Mouse (Mus musculus) kidney, embryonic 16.5 days (tissue): Measurements from ENCODE around the gene Dlx3. TPM values are rescaled to one million over a fixed set of nuclear protein-coding genes. Genes with fewer than 3 reads are reported as not detected.
A peak's percentile ranks its signal among the peaks of the same experiment; 100 is the strongest.

Experiments used
- ATAC-seq: fragments of 200-750 bp; cut with Nextera tagmentation; 2 replicates; pipeline ENCODE4 v1.8.0; 2017; ENCODE audit warnings: moderate TSS enrichment; ENCODE audit not compliant: low FRiP score, low TSS enrichment
- H3K27ac ChIP-seq: fragments of 300-500 bp; sonication (generic); 2 replicates; pipeline ENCODE4 v1.5.1; 2014; ENCODE audit warnings: low read length
- H3K27me3 ChIP-seq: fragments of 300-500 bp; sonication (generic); 2 replicates; pipeline ENCODE4 v1.6.1; 2014; ENCODE audit warnings: low read length, control low read depth, mixed read lengths; ENCODE audit not compliant: insufficient read depth
- H3K36me3 ChIP-seq: fragments of 300-500 bp; sonication (generic); 2 replicates; pipeline ENCODE4 v1.6.1; 2014; ENCODE audit warnings: low read length, control low read depth, mixed read lengths; ENCODE audit not compliant: insufficient read depth
- H3K4me1 ChIP-seq: fragments of 300-500 bp; sonication (generic); 2 replicates; pipeline ENCODE4 v1.6.1; 2014; ENCODE audit warnings: low read length, control low read depth, mixed read lengths; ENCODE audit not compliant: insufficient read depth
- H3K4me2 ChIP-seq: fragments of 300-500 bp; sonication (generic); replicated peaks from 2 replicates; pipeline ENCODE4 v1.6.1; 2014; ENCODE audit warnings: low read depth, low read length
- H3K4me3 ChIP-seq: fragments of 300-500 bp; sonication (generic); 2 replicates; pipeline ENCODE4 v1.5.1; 2014; ENCODE audit warnings: mild to moderate bottlenecking, low read length
- H3K9ac ChIP-seq: fragments of 300-500 bp; sonication (generic); replicated peaks from 2 replicates; pipeline ENCODE4 v1.6.1; 2014; ENCODE audit warnings: low read length
- H3K9me3 ChIP-seq: fragments of 300-500 bp; sonication (generic); 2 replicates; pipeline ENCODE4 v1.6.1; 2016; ENCODE audit warnings: low read length, control low read depth
- WGBS: fragments of 180-500 bp; shearing (Covaris S2); extraction: QIAGEN DNeasy Blood & Tissue Kit; methylation state at CpG from one replicate; pipeline ENCODE4 v1.1.7; 2014; 5-methylcytosine and 5-hydroxymethylcytosine counted together
- polyA plus RNA-seq: library from polyadenylated mRNA; unstranded; fragments of >200 nt; fragmentation: Nextera tagmentation; extraction: Ambion mirVana; gene quantifications from 2 replicates; pipeline ENCODE4 v1.2.1, GENCODE M21; 2015

Dlx3 gene
- polyA plus RNA-seq, 1 experiment from 2014 or later, result 1.1 TPM

DNA sequence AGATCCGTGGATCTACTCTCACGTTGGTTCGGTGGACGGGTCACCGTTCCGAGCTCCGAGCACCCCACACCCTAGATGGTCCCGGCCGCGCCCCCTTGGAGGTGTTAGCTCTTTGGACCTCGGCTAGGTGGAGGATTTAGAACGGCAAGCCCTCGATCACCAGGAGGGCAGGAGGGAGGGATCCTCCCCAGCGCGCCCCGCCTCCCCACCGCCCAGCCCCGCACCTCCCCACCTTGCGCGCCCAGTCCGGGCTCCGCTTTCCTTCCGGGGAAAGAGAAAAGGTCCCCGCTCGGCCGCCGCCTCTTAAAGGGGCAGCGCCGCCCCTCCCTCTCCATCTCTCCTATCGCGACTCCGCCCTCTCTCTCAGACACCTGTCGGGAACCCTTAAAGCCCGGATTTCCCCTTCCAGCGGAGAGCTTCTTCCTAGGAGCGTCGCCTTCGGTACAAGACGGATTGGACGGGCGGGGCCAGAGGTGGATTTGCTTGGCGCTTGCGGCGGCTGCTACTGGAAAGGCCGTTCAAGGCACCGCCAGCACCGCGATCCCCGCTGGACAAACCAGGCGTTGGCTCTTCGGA is 43.3 kb upstream of the Dlx3 start, which contains the start of gene Itga3:
Gene Itga3, minus strand, starts transcription at position 266 of the 576 bp plus-strand sequence.
- WGBS, result under 1% methylated on average over 41 of the region's 51 CpGs

DNA sequence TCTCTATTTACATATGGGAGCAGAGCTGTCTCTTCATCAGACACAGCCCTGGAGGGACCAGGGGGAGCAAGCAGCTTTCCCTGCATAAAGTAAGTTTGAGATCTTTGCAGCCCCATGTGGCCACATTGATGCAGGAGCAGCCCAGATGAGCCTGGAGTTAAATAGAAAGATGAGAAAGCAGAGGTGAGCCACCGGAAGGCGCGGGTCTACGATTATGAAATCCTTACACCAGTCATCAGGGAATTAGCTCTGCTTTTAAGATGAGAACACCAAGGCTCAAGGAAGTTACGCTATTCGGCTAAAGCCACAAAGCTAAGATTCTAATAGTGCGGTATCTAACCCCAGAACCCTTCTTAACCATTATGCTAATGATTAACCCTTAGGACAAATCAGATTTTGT is 42.0 kb upstream of the Dlx3 start:
- Histone ChIP-seq H3K27ac (peak overlapping the region; percentile 38; the same call in 1 of the 2 replicates), H3K9me3 (no peaks in the 10 kb centered on the region), H3K4me2 (peak overlapping the region; percentile 82; the same call in 1 of the 2 replicates), H3K27me3 (no peaks in the 10 kb centered on the region), H3K9ac (no peak overlapping the region; the same call in 1 of the 2 replicates), H3K4me1 (peaks cover 59% of the 10 kb centered on the region), H3K4me3 (peak overlapping the region; percentile 5), H3K36me3 (no peaks in the 10 kb centered on the region)
- 50% methylated on average over 7 of the region's 7 CpGs for WGBS
- no peak for ATAC-seq

More for the DNA sequence above, 43.3 kb upstream of the Dlx3 start, which contains the start of gene Itga3:
- H3K27me3 ChIP-seq, result no peaks in the 10 kb centered on the region
- peak; percentile 77 for ATAC-seq
- peak within 1 kb of the TSS; percentile 77 for H3K9ac ChIP-seq
- H3K4me3 ChIP-seq, result peak within 1 kb of the TSS; percentile 70
- peak within 1 kb of the TSS; percentile 82 for H3K4me2 ChIP-seq
- peak within 1 kb of the TSS; percentile 87 for H3K27ac ChIP-seq
- H3K4me1 ChIP-seq, result peaks cover 70% of the 10 kb centered on the region
- no peaks in the 10 kb centered on the region for H3K9me3 ChIP-seq
- no peaks in the 10 kb centered on the region for H3K36me3 ChIP-seq

DNA sequence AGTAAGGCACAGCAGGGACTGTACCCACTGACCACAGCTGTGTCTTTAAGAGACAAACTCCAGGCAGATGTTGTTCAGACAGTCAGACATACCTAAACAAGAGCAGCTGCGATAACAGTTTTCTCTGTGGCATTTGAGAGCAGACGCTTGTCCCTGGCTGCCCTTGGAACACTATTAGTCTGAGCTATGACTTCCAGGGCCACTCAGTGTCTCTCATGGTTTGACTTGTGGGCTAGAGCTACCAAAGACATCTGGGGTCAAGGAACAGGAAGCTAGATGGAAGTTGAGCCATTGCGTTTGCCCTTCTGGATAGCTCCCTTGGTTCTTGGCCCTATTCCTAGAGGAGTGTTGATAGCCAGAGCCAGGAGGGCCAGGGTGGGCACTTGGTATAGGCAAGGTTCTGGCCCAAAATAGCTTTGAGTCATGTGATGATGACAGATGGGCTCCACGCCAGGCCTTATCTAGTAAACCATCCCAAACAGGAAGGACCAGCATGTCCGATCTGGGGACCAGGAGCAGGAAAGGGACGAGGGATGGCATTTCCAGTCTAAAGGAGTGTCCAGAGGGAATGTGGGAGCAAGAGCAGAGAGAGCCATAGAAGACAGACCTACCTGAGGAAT is 40.6 kb upstream of the Dlx3 start:
- H3K4me2 ChIP-seq, result no peak overlapping the region
- H3K27me3 ChIP-seq, result no peaks in the 10 kb centered on the region
- peaks cover 59% of the 10 kb centered on the region for H3K4me1 ChIP-seq
- H3K36me3 ChIP-seq, result no peaks in the 10 kb centered on the region
- H3K9ac ChIP-seq, result no peak overlapping the region
- ATAC-seq, result no peak
- 60% methylated on average over 6 of the region's 6 CpGs for WGBS
- H3K4me3 ChIP-seq, result no peak overlapping the region
- H3K9me3 ChIP-seq, result no peaks in the 10 kb centered on the region
- peak overlapping the region; percentile 69 for H3K27ac ChIP-seq

DNA sequence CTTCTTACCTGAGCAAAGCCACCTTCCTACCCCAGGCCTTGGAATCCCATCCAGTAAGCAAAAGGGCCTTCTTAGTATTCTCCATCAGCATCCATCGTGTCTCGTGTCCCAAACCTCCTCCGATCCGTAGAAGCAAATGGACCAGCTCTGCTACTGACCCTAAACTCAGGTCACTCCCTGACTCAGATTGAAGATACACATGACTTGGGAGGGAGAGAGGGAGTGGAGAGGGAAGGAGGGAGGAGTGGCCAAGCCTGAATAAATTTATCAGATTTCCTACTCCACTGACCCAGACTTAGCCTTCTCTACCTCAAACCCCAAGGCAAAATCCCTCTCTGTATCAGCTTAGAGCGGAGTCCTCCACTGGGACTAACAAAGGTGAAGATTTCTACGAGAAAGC is 39.1 kb upstream of the Dlx3 start:
- Histone ChIP-seq H3K9me3 (no peaks in the 10 kb centered on the region), H3K4me2 (no peak overlapping the region), H3K36me3 (no peaks in the 10 kb centered on the region), H3K27ac (peak overlapping the region; percentile 76), H3K4me1 (peaks cover 58% of the 10 kb centered on the region), H3K27me3 (no peaks in the 10 kb centered on the region), H3K9ac (no peak overlapping the region), H3K4me3 (no peak overlapping the region)
- no peak for ATAC-seq
- WGBS, result 40% methylated on average over 6 of the region's 6 CpGs

DNA sequence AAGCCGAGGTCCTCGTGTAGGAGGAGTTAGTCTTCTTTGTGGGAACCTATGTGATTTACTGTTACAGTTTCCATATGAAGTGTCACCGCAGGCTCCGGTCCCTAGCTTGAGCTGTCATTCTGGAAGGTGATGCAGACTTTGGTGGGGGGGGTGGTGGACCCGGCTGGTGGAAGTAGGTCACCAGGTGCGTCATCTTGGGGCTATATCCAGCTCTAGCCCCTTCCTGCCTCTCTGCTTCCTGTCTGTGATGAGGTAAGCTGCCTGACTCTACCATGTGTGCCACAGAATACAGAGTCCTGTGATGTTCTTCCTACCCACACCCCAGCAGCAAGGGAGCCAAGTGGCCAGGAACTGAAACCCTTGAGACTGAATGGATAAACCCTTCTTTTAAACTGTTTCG is 37.0 kb upstream of the Dlx3 start:
- no peak overlapping the region for H3K27ac ChIP-seq
- WGBS, result 82% methylated on average over 7 of the region's 7 CpGs
- no peak for ATAC-seq
- H3K4me2 ChIP-seq, result no peak overlapping the region
- H3K27me3 ChIP-seq, result no peaks in the 10 kb centered on the region
- no peaks in the 10 kb centered on the region for H3K9me3 ChIP-seq
- no peaks in the 10 kb centered on the region for H3K36me3 ChIP-seq
- H3K4me1 ChIP-seq, result peaks cover 63% of the 10 kb centered on the region
- no peak overlapping the region for H3K4me3 ChIP-seq
- H3K9ac ChIP-seq, result no peak overlapping the region

DNA sequence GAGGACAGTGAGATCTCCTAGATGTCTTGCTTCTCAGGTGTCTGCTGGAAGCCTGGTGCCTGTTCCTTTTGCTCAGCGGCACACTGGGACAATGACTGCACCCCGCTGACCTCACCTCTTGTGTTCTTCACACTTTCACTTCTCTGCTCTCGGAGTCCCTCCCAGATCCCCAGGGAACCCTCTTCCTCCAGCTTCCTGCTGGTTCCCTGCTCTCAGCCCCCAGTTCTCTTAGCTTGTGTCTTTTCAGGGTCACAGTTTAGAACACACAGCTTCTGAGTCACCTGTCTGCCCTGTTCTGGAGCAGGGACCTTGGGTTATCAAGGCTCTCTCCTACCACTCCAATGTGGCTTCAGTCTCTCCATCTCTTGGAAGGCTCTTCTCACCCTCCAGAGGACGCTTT is 35.7 kb upstream of the Dlx3 start:
- H3K27me3 ChIP-seq, result no peaks in the 10 kb centered on the region
- H3K4me1 ChIP-seq, result peaks cover 60% of the 10 kb centered on the region
- H3K4me3 ChIP-seq, result no peak overlapping the region
- WGBS, result 44% methylated on average over 4 of the region's 4 CpGs
- no peak for ATAC-seq
- no peaks in the 10 kb centered on the region for H3K9me3 ChIP-seq
- H3K27ac ChIP-seq, result no peak overlapping the region
- H3K4me2 ChIP-seq, result no peak overlapping the region
- H3K36me3 ChIP-seq, result no peaks in the 10 kb centered on the region
- no peak overlapping the region for H3K9ac ChIP-seq

DNA sequence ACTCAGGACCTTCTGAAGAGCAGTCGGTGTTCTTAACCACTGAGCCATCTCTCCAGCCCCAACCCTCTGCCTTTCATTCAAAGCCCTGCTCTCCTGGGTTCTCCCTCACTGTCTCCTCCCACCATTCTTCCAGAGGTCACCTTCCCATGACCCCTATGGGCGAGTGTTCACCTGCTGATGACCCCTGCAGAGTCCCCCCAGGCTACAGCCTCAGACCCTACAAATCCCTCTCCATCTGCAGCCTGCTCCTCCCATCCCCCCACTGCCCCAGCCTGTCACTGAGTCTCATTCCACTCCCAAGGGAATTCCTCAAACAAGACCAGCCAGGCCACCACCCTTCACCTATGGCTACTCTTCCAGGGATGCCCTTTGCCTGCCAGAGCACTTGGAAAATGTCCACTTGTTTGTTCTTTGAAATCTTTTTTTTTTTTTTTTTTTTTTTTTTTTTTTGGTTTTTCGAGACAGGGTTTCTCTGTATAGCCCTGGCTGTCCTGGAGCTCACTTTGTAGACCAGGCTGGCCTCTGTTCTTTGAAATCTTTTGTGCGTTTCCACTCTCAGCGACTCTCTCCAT is 35.0 kb upstream of the Dlx3 start:
- Histone ChIP-seq H3K27me3 (no peaks in the 10 kb centered on the region), H3K9ac (no peak overlapping the region), H3K9me3 (no peaks in the 10 kb centered on the region)

DNA sequence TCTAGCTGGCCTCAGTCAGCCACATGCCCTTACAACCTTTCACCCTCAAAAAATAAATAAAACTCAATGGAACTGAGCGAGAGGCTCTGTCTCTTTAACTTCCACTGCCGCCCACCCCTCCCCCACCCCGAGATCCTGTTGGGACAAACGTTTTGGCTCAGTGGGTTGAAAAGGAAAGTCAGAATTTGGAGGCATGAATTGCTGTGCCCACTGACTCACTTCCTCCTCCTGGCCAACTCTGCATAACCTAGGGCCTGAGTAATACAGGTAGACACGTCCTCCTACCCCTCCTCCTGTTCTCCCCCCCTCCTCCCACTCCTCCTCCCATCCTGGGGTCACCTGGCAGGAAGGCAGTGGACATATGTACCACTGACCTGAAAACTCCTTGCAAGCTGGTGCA is 34.2 kb upstream of the Dlx3 start:
- Histone ChIP-seq H3K4me3 (no peak overlapping the region), H3K4me1 (peaks cover 49% of the 10 kb centered on the region), H3K9ac (0 out of 2 replicates have a peak overlapping the region, but pooled peaks have one; percentile 35), H3K27ac (peak overlapping the region; percentile 76), H3K27me3 (no peaks in the 10 kb centered on the region), H3K4me2 (peak overlapping the region; percentile 7; the same call in 1 of the 2 replicates), H3K36me3 (no peaks in the 10 kb centered on the region), H3K9me3 (no peaks in the 10 kb centered on the region)
- 5% methylated on average over 5 of the region's 5 CpGs for WGBS
- peak; percentile 71 for ATAC-seq

More for the DNA sequence above, 35.0 kb upstream of the Dlx3 start:
- peaks cover 57% of the 10 kb centered on the region for H3K4me1 ChIP-seq
- no peak overlapping the region for H3K4me2 ChIP-seq
- no peak overlapping the region for H3K4me3 ChIP-seq
- H3K36me3 ChIP-seq, result no peaks in the 10 kb centered on the region
- no peak for ATAC-seq
- peak overlapping the region; percentile 44 for H3K27ac ChIP-seq
- WGBS, result 49% methylated on average over 5 of the region's 5 CpGs

DNA sequence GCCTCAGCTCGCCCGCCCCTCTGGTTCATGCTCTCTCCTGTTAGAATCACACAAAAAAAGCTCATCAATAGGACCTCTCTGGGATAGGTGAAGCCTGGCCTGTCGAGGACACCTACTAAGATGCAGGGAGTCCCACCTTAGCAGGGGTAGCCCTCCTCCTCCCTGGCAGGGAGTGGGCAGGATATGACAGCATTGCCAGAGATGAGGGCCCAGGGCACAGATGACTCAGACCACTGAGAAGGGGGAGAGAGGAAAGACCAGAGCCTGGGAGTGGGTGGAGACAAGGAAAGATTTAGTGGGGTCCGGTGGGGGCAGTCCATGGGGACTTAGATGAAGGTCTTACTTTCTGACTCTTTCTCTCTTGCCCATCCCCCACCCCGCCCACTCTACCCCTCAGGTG is 33.7 kb upstream of the Dlx3 start:
- no peak overlapping the region for H3K9ac ChIP-seq
- WGBS, result 39% methylated on average over 5 of the region's 5 CpGs
- H3K27me3 ChIP-seq, result no peaks in the 10 kb centered on the region
- H3K27ac ChIP-seq, result peak overlapping the region; percentile 76
- H3K9me3 ChIP-seq, result no peaks in the 10 kb centered on the region
- H3K4me3 ChIP-seq, result no peak overlapping the region
- no peaks in the 10 kb centered on the region for H3K36me3 ChIP-seq
- no peak overlapping the region for H3K4me2 ChIP-seq
- ATAC-seq, result peak; percentile 36
- H3K4me1 ChIP-seq, result peaks cover 44% of the 10 kb centered on the region
